Mouse (Mus musculus) thymus, postnatal 0 days (tissue): ENCODE measurements around the gene Gfm1. TPM values are rescaled to one million over a fixed set of nuclear protein-coding genes. Genes with fewer than 3 reads are reported as not detected.
A peak's percentile ranks its signal among the peaks of the same experiment; 100 is the strongest.

ENCODE experiments used
- DNase-seq: peaks from one replicate; pipeline ENCODE4 v3.0.0-alpha.2; 2015; ENCODE audit warnings: low spot score
- polyA plus RNA-seq: library from polyadenylated mRNA; unstranded; fragments of >200 nt; fragmentation: Nextera tagmentation; extraction: Ambion mirVana; gene quantifications from 2 replicates; pipeline ENCODE4 v1.2.1, GENCODE M21; 2015

The Gfm1 gene
- polyA plus RNA-seq, 1 experiment from 2014 or later, result 40.1 TPM

GRCm38 (mm10) chr3:67493132-67493531, 63.2 kb downstream of the Gfm1 start:
- no peak for DNase-seq

GRCm38 (mm10) chr3:67496310-67496709, 66.4 kb downstream of the Gfm1 start:
- DNase-seq, result no peak

- DNase-seq, result peak; percentile 4
These were observed 68.1 kb downstream of the Gfm1 start for GRCm38 (mm10) chr3:67497998-67498397.

- no peak for DNase-seq
These were observed 69.0 kb downstream of the Gfm1 start for GRCm38 (mm10) chr3:67498773-67499405.

- DNase-seq, result no peak
These were observed 69.5 kb downstream of the Gfm1 start for GRCm38 (mm10) chr3:67499406-67499791.

GRCm38 (mm10) chr3:67503878-67504277, 74.0 kb downstream of the Gfm1 start:
- no peak for DNase-seq

GRCm38 (mm10) chr3:67505286-67505685, 75.4 kb downstream of the Gfm1 start:
- no peak for DNase-seq

- no peak for DNase-seq
These were observed 78.5 kb downstream of the Gfm1 start for GRCm38 (mm10) chr3:67508216-67508892.

GRCm38 (mm10) chr3:67512807-67513206, 82.9 kb downstream of the Gfm1 start:
- peak; percentile 56 for DNase-seq

GRCm38 (mm10) chr3:67514801-67515273, 84.9 kb downstream of the Gfm1 start:
- no peak for DNase-seq

- no peak for DNase-seq
These were observed 85.4 kb downstream of the Gfm1 start, which contains the start of gene Rarres1 for GRCm38 (mm10) chr3:67515274-67515801. Gene Rarres1 (minus strand): TSS chr3:67515523.

- no peak for DNase-seq
These were observed 90.8 kb downstream of the Gfm1 start for GRCm38 (mm10) chr3:67520568-67521143.

- no peak for DNase-seq
These were observed 92.8 kb downstream of the Gfm1 start for GRCm38 (mm10) chr3:67522709-67523108.

GRCm38 (mm10) chr3:67524768-67525167, 94.9 kb downstream of the Gfm1 start:
- no peak for DNase-seq

Other genes with a start within 250 kb of the Gfm1 start
- gene Mlf1, start 56.0 kb upstream of the Gfm1 start, polyA plus RNA-seq, result 4.7 and 5.0 TPM in 2 replicates
- gene Gm17402, start 54.9 kb upstream of the Gfm1 start, polyA plus RNA-seq, result not detected in 2 replicates
- gene Lxn, start 33.8 kb downstream of the Gfm1 start, polyA plus RNA-seq, result 56.5 and 66.1 TPM in 2 replicates
- 6.3 and 6.5 TPM in 2 replicates for gene Rarres1, start 85.4 kb downstream of the Gfm1 start, polyA plus RNA-seq
- 33.6 and 34.5 TPM in 2 replicates for gene Mfsd1, start 152.6 kb downstream of the Gfm1 start, polyA plus RNA-seq